Mouse (Mus musculus): ENCODE measurements around the gene Vmn1r20.
A peak's percentile ranks its signal among the peaks of the same experiment; 100 is the strongest.
"Not testable (repeated sequence)": the region's sequence is repeated elsewhere in the genome, so short reads cannot be mapped to it uniquely, and the experiment has no call there.

The Vmn1r20 gene

DNA sequence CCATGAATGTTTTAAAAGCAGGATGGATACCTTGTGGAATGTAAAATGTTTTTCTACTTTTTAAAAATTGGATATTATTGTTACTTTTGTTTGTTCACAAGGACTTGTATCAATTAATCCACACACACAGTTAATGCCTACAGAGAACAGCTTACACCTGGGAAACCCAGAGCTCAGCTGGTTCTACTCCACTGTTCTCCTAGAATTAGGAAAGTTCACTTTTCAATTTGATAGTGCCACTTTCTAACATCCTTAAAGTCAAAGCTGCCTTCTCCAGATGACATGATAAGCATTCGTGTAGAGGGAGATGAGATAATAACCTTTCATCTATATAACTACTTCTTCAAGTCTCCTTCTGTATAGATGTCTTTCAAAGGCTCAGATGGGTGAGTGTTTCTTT, at the start of gene Vmn1r20:
Gene Vmn1r20 (plus strand): TSS at position 301 of the 400 bp plus-strand sequence.
- no peak for DNase-seq

DNA sequence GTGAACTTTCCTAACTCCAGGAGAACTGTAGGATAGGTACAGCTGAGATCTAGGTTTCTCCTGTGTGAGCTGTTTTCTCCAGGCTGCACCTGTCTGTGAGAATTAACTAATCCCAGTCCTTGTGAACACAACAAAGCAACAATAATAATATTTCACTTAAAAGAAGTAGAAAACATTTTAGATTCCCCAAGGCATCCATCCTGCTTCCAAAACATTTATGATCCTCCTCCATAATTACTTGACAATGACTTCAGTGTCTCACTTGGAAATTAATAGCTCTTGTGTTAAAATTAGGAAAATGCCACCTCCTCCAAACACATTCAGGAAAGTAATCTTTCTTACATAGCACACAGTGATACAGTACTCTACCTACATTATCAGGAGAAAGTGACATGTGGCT, 33.0 kb upstream of the Vmn1r20 start, which contains the start of gene Vmn1r18:
Gene Vmn1r18 (minus strand): TSS at position 101 of the 400 bp plus-strand sequence.
- DNase-seq = no peak

DNA sequence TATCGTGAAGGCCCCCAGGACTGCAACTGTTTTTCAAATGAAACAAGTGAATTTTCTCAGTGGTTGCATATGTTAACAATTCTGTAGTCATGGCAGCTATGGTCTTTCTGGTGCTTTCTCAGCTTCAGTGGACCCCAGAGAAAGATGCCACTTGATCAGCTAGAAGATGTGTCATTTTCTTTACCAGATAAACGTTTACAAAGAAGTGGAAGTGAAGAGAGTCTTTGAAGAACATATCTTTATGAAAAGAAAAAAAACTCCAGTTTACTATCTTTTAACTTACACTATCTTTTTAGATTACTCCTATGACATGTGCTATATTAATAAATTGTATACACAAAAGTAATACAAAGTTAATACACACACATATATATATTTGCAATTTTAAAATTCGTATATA, 25.2 kb upstream of the Vmn1r20 start, which contains the start of gene Vmn1r19:
Gene Vmn1r19 (plus strand): TSS at position 301 of the 400 bp plus-strand sequence.
- DNase-seq = not testable (repeated sequence)

DNA sequence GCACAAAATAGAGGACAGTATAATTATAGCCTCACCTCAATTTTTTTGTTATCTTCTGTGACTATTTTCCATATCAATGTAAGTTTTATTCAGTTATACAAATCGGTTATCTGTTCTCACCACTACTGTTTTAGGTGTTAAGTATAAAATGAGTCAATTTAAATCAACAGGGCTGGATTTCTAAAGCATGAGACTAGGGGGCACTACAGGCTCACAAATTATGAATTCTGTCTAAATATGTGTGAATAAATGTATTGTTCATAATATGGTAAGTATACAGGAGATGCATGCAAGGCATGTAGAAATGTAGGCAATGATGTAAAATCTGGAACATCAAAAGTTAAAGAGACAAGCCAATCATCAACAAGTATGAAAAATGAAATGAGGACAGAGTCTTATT, 2.5 kb downstream of the Vmn1r20 start:
- DNase-seq = peak; percentile 11

- DNase-seq = not testable (repeated sequence)
These were observed 39.4 kb downstream of the Vmn1r20 start for GRCm38 (mm10) chr6:57468161-57468560.
